Mouse (Mus musculus): ENCODE results near the gene Tex47.

GRCm38 (mm10) chr5:7303819-7304218, at the start of gene Tex47:
- TF ChIP-seq CTCF (IDR thresholded peaks at IDR 0.05; ENCODE audit: extremely low read depth, insufficient read depth, insufficient read length, insufficient replicate concordance) (no peak), POLR2A (IDR thresholded peaks at IDR 0.05; ENCODE audit: low read depth, low read length) (no peak)

Measured in spleen, adult 2 months (tissue).